Mouse (Mus musculus) midbrain, embryonic 12.5 days (tissue): ENCODE measurements around the gene Six1. TPM values are rescaled to one million over a fixed set of nuclear protein-coding genes. Genes with fewer than 3 reads are reported as not detected.
A peak's percentile ranks its signal among the peaks of the same experiment; 100 is the strongest.
"Not testable (repeated sequence)": the region's sequence is repeated elsewhere in the genome, so short reads cannot be mapped to it uniquely, and the experiment has no call there.

Experiments used
- ATAC-seq: fragments of 200-750 bp; cut with Nextera tagmentation; 2 replicates; pipeline ENCODE4 v1.8.0; 2017; ENCODE audit warnings: low read depth, moderate TSS enrichment, moderate library complexity; ENCODE audit not compliant: low FRiP score
- H3K27ac ChIP-seq: fragments of 300-500 bp; sonication (generic); replicated peaks from 2 replicates; pipeline ENCODE4 v1.5.1; 2016; ENCODE audit warnings: mild to moderate bottlenecking
- H3K27me3 ChIP-seq: fragments of 300-500 bp; sonication (generic); 2 replicates; pipeline ENCODE4 v1.6.1; 2016; ENCODE audit warnings: mild to moderate bottlenecking
- H3K36me3 ChIP-seq: fragments of 300-500 bp; sonication (generic); 2 replicates; pipeline ENCODE4 v1.6.1; 2016
- H3K4me1 ChIP-seq: fragments of 300-500 bp; sonication (generic); 2 replicates; pipeline ENCODE4 v1.6.1; 2016
- H3K4me2 ChIP-seq: fragments of 300-500 bp; sonication (generic); replicated peaks from 2 replicates; pipeline ENCODE4 v1.6.1; 2016; ENCODE audit warnings: mild to moderate bottlenecking, moderate library complexity
- H3K4me3 ChIP-seq: fragments of 300-500 bp; sonication (generic); 2 replicates; pipeline ENCODE4 v1.5.1; 2016; ENCODE audit warnings: mild to moderate bottlenecking
- H3K9ac ChIP-seq: fragments of 300-500 bp; sonication (generic); replicated peaks from 2 replicates; pipeline ENCODE4 v1.6.1; 2016; ENCODE audit warnings: mild to moderate bottlenecking, moderate library complexity
- H3K9me3 ChIP-seq: fragments of 300-500 bp; sonication (generic); 2 replicates; pipeline ENCODE4 v1.6.1; 2016; ENCODE audit warnings: mild to moderate bottlenecking
- WGBS: fragments of 180-500 bp; shearing (Covaris S2); methylation state at CpG from one replicate; pipeline ENCODE4 v1.1.7; 2016; 5-methylcytosine and 5-hydroxymethylcytosine counted together
- polyA plus RNA-seq: library from polyadenylated mRNA; unstranded; fragments of >200 nt; fragmentation: Nextera tagmentation; extraction: Ambion mirVana; gene quantifications from 2 replicates; pipeline ENCODE4 v1.2.1, GENCODE M21; 2016

The Six1 gene
- 7.8 and 13.6 TPM in 2 replicates for polyA plus RNA-seq

DNA sequence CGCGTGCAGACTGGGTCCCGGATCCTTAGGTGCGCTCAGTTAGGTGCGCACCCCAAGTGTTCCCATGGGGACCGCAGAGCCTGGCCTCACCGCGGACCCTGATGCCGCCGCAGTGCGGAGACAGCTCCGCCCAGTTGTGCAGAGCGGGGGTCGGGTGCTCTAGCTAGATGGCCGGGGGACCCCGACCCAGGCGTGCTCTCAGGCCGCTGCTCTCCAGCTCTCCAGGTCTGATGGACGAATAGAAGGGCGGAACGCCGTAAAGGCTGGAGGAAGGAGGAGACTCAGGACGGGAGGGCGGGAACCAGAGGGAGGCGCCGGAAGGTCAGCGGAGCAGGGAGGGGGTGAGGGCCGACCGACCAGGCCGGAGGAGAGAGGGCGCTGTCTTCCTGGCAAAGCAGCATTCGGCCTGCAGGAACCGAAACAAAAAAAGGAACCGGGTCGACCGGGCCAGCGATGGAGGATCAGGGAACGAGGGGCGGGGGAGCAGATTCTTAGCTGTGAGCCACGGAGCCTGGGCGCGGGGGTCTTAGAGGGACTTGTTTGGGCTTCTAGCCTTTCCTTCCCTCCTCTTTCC is at the start of gene Six1:
Six1 (minus strand) TSS at position 220 of the 574 bp plus-strand sequence.
- H3K9ac ChIP-seq = peak within 1 kb of the TSS; percentile 12; the same call in 1 of the 2 replicates

DNA sequence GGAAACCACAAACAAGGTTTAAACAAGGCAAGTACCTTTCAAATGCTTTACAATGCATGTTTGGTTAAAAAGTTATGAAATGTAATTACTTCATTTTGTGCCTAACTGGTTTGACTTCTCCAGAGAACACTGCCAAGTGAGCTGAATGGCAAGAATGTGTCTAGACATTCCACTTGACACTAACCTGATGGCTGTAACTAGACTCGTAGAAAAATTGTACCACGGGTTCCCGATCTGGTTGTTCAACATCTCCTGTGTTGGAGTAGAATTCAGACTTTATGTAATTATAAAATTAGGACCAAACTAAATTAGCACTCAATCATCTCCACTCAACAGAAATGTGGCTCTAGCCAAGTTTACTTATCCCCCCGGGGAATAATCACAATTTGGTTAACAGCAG is 44.9 kb upstream of the Six1 start:
- no peak overlapping the region for H3K4me3 ChIP-seq
- H3K9ac ChIP-seq = no peak overlapping the region
- no peak overlapping the region for H3K4me2 ChIP-seq
- H3K9me3 ChIP-seq = no peaks in the 10 kb centered on the region
- no peak overlapping the region for H3K27ac ChIP-seq
- ATAC-seq = no peak
- WGBS = 93% methylated on average over 4 of the region's 4 CpGs
- H3K4me1 ChIP-seq = no peaks in the 10 kb centered on the region
- peaks cover 11% of the 10 kb centered on the region for H3K36me3 ChIP-seq
- no peaks in the 10 kb centered on the region for H3K27me3 ChIP-seq

More for the DNA sequence above, at the start of gene Six1:
- Histone ChIP-seq H3K9me3 (no peaks in the 10 kb centered on the region), H3K27ac (no peak within 1 kb of the TSS), H3K4me3 (peak within 1 kb of the TSS; percentile 42), H3K4me2 (peak within 1 kb of the TSS; percentile 67), H3K4me1 (peaks cover 17% of the 10 kb centered on the region), H3K27me3 (peaks cover 94% of the 10 kb centered on the region), H3K36me3 (no peaks in the 10 kb centered on the region)
- under 1% methylated on average over 42 of the region's 42 CpGs for WGBS
- peak; percentile 75 for ATAC-seq

DNA sequence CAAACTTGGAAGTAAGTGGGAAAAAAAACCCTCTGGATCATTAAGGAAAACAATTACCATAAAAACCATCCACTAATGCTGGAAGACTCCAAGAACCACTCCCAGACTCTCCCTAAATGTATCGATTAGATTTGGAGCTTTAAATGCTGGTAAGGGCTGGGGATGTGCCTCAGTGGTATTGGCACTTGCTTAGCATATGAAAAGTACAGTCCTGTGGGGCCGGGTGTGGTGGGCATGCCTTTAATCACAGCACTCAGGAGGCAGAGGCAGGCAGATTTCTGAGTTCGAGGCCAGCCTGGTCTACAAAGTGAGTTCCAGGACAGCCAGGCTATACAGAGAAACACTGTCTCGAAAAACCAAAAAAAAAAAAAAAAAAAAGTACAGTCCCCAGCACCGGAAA is 42.5 kb upstream of the Six1 start:
- H3K4me1 ChIP-seq, ATAC-seq, H3K4me3 ChIP-seq, H3K27me3 ChIP-seq, H3K9ac ChIP-seq, H3K4me2 ChIP-seq, H3K9me3 ChIP-seq, H3K36me3 ChIP-seq, H3K27ac ChIP-seq: not testable (repeated sequence)
- 86% methylated on average over 5 of the region's 5 CpGs for WGBS

DNA sequence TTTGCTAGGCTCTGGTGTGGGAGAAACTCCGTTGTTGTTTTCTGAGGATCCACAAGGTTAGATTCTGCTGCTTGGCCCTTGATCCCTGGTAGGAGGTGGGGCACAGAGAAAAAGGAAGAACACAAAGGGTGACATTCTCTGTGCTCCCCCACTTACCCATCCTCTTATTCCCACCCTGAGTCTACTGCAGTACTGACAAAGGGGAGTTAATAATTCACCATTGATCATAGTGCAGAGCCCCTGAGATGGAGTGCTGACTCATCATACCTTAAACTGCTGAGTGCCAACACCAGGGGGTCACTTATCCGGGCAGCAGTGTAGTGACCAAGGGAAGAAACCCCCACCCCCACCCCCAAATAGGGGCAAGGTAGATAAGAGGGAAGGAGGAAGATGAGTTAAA is 40.9 kb upstream of the Six1 start:
- no peak overlapping the region for H3K4me3 ChIP-seq
- H3K4me1 ChIP-seq = no peaks in the 10 kb centered on the region
- no peaks in the 10 kb centered on the region for H3K27me3 ChIP-seq
- H3K9me3 ChIP-seq = no peaks in the 10 kb centered on the region
- 39% methylated on average over 2 of the region's 2 CpGs for WGBS
- H3K27ac ChIP-seq = no peak overlapping the region
- no peak for ATAC-seq
- no peak overlapping the region for H3K9ac ChIP-seq
- H3K36me3 ChIP-seq = no peaks in the 10 kb centered on the region
- no peak overlapping the region for H3K4me2 ChIP-seq

DNA sequence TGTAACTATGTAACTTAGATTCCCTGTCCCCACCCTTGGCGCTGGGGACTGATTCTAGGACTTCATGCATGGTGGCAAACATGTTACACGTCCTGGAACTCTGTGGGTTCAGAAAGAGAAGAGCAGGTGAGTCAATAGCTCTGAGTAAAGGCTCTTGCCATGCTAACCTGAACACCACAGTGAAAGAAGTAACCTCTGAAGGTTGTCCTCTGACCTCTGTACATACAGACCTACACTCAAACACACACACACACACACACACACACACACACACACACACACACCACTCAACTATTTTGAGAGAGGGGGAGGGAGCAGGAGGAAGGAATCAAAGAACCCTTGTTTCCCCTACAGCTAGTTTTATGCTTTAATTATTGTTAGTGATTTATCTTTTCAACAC is 40.5 kb upstream of the Six1 start:
- H3K9ac ChIP-seq = no peak overlapping the region
- H3K27ac ChIP-seq = no peak overlapping the region
- no peaks in the 10 kb centered on the region for H3K36me3 ChIP-seq
- ATAC-seq = no peak
- H3K9me3 ChIP-seq = no peaks in the 10 kb centered on the region
- no peaks in the 10 kb centered on the region for H3K27me3 ChIP-seq
- H3K4me1 ChIP-seq = no peaks in the 10 kb centered on the region
- no peak overlapping the region for H3K4me3 ChIP-seq
- 80% methylated on average over 2 of the region's 2 CpGs for WGBS
- no peak overlapping the region for H3K4me2 ChIP-seq

DNA sequence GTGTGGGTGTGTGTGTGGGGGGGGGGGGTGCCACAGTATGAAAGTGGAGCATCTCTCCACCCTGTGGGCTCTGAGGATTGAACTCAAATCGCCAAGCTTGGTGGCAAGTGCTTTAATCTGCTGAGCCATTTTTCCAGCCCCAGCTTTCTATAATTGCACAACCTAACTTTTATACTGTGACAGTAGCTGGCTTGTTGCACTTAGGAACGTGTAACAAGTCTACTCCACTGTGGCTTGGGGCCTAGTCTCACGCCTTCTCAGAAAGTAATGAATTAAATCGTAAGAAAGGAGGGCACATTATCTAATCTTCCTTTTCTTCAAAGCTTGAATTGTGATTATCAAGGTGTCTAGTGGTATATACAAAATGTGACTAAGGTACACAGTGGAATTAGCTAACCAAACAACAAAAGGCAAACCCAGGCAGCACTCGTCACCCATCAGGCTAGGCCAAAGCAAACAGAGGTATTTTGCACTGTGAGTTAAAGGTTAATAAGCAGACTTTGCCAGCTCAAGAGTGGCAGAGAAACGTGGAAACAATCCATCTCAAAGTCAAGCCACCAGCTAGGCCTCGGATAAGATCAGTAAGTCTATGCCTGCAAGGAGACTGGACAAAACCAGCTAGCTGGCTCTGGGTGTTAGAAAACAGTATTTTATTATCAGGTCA is 37.1 kb upstream of the Six1 start:
- H3K27me3 ChIP-seq = no peaks in the 10 kb centered on the region
- H3K4me3 ChIP-seq = no peak overlapping the region
- WGBS = 79% methylated on average over 7 of the region's 7 CpGs
- H3K9ac ChIP-seq = no peak overlapping the region
- H3K36me3 ChIP-seq = no peaks in the 10 kb centered on the region
- H3K4me1 ChIP-seq = no peaks in the 10 kb centered on the region
- no peaks in the 10 kb centered on the region for H3K9me3 ChIP-seq
- H3K27ac ChIP-seq = no peak overlapping the region
- ATAC-seq = no peak
- no peak overlapping the region for H3K4me2 ChIP-seq

DNA sequence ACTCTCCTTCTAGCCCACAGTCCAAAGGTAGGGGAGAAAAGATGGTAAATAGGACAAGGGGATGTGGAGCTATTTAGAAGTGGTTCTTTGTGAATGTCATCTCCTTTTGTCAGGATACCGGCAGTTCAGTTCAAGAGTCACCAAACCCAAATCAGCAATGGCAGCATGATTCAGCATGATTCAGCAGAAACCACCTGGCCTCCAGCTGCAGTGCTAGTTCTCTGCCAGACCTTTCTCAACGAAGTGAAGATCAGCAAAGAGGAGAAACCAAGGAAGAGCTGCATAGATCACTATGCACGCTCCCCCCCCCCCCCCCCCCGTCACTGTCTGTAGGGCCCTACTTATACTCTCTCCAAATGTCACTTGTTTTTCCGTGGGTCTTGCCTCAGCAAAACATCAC is 35.2 kb upstream of the Six1 start:
- H3K27me3 ChIP-seq = no peaks in the 10 kb centered on the region
- WGBS = 50% methylated on average over 5 of the region's 5 CpGs
- ATAC-seq = no peak
- H3K4me1 ChIP-seq = no peaks in the 10 kb centered on the region
- H3K9ac ChIP-seq = no peak overlapping the region
- no peaks in the 10 kb centered on the region for H3K36me3 ChIP-seq
- H3K4me2 ChIP-seq = no peak overlapping the region
- no peak overlapping the region for H3K4me3 ChIP-seq
- no peaks in the 10 kb centered on the region for H3K9me3 ChIP-seq
- H3K27ac ChIP-seq = no peak overlapping the region

DNA sequence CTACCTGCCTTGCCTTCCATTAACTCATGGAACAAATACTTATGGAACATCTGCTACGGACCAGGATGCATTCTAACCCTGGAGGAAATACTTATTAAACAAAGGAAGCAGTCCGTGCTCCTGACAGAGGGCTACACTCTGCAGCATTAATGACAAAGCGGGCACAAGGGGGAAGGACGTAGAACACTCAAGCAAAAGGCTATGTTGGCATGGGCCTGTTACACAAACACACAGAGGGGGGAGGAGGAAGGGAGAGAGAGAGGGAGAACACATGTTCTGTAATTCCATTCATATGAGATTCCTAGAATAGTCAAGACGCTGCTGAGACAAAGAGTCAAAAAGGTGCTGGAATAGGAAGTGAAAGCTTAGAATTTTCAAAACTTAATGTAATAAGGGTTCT is 34.8 kb upstream of the Six1 start:
- Histone ChIP-seq H3K4me2 (no peak overlapping the region), H3K9me3 (no peaks in the 10 kb centered on the region), H3K36me3 (no peaks in the 10 kb centered on the region), H3K4me3 (no peak overlapping the region), H3K4me1 (no peaks in the 10 kb centered on the region), H3K27me3 (no peaks in the 10 kb centered on the region), H3K27ac (no peak overlapping the region), H3K9ac (no peak overlapping the region)
- ATAC-seq = no peak
- 78% methylated on average over 5 of the region's 5 CpGs for WGBS

DNA sequence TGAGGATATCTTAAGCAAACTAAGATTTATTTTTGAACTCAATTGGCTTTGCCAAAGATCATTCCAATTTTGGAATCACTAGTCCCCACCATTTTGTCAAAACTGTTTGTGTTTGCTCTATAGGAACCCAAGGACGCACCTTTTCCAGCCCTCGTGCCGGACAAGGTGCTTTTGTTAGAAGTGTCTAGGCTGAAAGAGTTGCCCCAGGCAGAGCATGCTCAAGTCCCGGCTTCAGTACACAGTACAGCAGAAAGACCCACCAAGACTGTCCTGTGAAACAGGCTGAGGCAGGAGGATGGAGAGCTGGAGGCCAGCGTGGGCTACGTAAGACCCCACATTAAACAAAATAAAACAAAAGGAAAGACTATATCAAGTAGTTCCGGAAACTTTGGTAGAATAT is 33.4 kb upstream of the Six1 start:
- Histone ChIP-seq H3K27me3 (no peaks in the 10 kb centered on the region), H3K4me1 (no peaks in the 10 kb centered on the region), H3K9ac (no peak overlapping the region), H3K4me3 (no peak overlapping the region), H3K36me3 (no peaks in the 10 kb centered on the region), H3K27ac (no peak overlapping the region), H3K9me3 (no peaks in the 10 kb centered on the region), H3K4me2 (no peak overlapping the region)
- WGBS = 91% methylated on average over 7 of the region's 7 CpGs
- no peak for ATAC-seq

DNA sequence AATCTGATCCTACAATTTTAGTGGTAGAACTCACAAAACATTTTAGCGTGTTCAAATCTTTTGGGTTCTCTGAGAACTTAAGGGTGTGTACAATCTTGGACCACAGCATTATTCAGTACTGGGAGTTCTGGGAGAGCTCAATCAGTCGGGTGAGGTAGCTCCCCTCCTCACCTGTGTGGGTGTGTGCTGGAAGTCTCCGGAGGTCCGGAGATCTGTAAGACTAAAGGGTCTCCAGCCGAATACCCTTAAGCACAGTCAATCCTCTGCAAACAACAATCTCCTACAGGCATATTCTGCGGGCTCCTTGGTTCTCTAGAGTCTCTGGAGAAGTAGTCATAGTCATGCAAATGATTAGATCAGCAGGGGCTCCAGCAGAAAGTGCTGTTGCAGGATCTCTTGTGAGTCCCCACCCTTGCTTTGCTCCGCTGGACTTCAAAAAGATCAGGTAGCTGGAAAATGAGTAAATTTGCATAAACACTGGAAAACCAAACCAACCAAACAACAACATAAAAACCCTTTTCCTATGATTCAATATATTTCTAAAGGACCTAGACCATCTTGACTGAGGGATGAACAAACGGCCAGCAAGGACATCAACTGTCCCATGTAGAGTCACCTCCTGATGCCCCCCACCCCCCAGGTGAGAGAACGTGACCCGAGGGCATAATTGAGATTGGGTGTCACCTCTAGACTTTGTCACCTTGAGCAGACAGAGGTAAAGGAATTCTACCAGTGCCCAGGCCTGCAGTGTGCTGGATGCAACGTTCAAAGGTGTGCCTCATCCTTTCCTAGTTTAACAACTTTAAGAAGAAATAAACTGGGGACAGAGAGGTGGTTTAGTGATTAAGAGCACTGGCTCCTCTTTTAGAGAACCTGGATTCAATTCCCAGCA is 32.3 kb upstream of the Six1 start:
- 20% methylated on average over 11 of the region's 11 CpGs for WGBS
- Histone ChIP-seq H3K9me3 (no peaks in the 10 kb centered on the region), H3K4me1 (no peaks in the 10 kb centered on the region), H3K27ac (no peak overlapping the region), H3K4me2 (no peak overlapping the region), H3K36me3 (no peaks in the 10 kb centered on the region), H3K4me3 (no peak overlapping the region), H3K27me3 (no peaks in the 10 kb centered on the region), H3K9ac (no peak overlapping the region)
- no peak for ATAC-seq

DNA sequence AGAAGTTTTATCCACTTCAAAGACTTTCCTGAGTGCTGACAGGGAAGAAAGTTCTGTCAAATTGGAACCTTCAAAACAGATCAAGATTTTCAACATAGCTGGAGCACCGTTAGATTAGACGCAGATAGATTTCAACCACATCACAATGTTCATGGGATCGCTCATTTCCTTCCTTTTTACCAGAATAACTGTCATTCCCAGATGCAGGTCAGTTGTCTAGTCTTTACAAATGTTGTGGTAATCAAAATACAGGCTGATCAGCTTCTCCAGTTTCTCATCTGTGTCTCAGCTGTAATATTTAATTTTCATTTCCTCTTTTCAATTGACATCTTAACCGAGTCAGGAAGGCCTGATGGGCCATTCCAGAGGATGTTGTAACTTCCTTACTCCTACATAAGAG is 30.1 kb upstream of the Six1 start:
- Histone ChIP-seq H3K4me1 (no peaks in the 10 kb centered on the region), H3K27ac (no peak overlapping the region), H3K36me3 (no peaks in the 10 kb centered on the region), H3K4me3 (no peak overlapping the region), H3K27me3 (no peaks in the 10 kb centered on the region), H3K9me3 (no peaks in the 10 kb centered on the region), H3K4me2 (no peak overlapping the region), H3K9ac (no peak overlapping the region)
- no peak for ATAC-seq
- 91% methylated on average over 4 of the region's 4 CpGs for WGBS

DNA sequence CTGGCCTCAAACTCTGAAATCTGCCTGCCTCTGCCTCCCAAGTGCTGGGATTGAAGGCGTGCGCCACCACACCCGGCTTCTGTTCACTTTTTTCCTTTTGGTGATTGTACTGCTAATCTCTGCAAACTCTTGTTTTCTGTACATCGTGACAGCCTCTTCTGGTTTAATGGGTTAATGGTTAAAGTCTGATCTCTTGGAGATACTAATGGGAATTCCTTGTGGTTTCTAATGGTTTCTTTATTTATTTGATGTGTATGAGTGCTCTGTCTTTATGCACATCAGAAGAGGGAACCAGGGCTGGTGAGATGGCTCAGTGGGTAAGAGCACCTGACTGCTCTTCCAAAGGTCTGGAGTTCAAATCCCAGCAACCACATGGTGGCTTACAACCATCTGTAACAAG is 28.1 kb upstream of the Six1 start:
- H3K27ac ChIP-seq, H3K9ac ChIP-seq, H3K27me3 ChIP-seq, H3K4me3 ChIP-seq, H3K4me2 ChIP-seq, H3K4me1 ChIP-seq, H3K9me3 ChIP-seq, H3K36me3 ChIP-seq, ATAC-seq: not testable (repeated sequence)
- WGBS = 95% methylated on average over 4 of the region's 4 CpGs
